Mouse (Mus musculus) neural tube, embryonic 15.5 days (tissue): ENCODE measurements around the gene Calm1. TPM values are rescaled to one million over a fixed set of nuclear protein-coding genes. Genes with fewer than 3 reads are reported as not detected.
A peak's percentile ranks its signal among the peaks of the same experiment; 100 is the strongest.

Source experiments
- ATAC-seq: fragments of 200-750 bp; cut with Nextera tagmentation; 2 replicates; pipeline ENCODE4 v1.8.0; 2017; ENCODE audit warnings: mild to moderate bottlenecking, moderate TSS enrichment, moderate library complexity; ENCODE audit not compliant: low FRiP score
- H3K27ac ChIP-seq: fragments of 300-500 bp; sonication (generic); replicated peaks from 2 replicates; pipeline ENCODE4 v1.5.1; 2015; ENCODE audit warnings: mild to moderate bottlenecking, inconsistent platforms
- H3K27me3 ChIP-seq: fragments of 300-500 bp; sonication (generic); replicated peaks from 2 replicates; pipeline ENCODE4 v1.6.1; 2015; ENCODE audit warnings: inconsistent platforms
- H3K36me3 ChIP-seq: fragments of 300-500 bp; sonication (generic); 2 replicates; pipeline ENCODE4 v1.6.1; 2015; ENCODE audit warnings: inconsistent platforms
- H3K4me1 ChIP-seq: fragments of 300-500 bp; sonication (generic); 2 replicates; pipeline ENCODE4 v1.6.1; 2015; ENCODE audit warnings: inconsistent platforms
- H3K4me2 ChIP-seq: fragments of 300-500 bp; sonication (generic); 2 replicates; pipeline ENCODE4 v1.6.1; 2015; ENCODE audit warnings: inconsistent platforms, mild to moderate bottlenecking, moderate library complexity
- H3K4me3 ChIP-seq: fragments of 300-500 bp; sonication (generic); replicated peaks from 2 replicates; pipeline ENCODE4 v1.5.1; 2015; ENCODE audit warnings: mild to moderate bottlenecking, inconsistent platforms
- H3K9ac ChIP-seq: fragments of 300-500 bp; sonication (generic); replicated peaks from 2 replicates; pipeline ENCODE4 v1.6.1; 2015; ENCODE audit warnings: mild to moderate bottlenecking, inconsistent platforms
- H3K9me3 ChIP-seq: fragments of 300-500 bp; sonication (generic); replicated peaks from 2 replicates; pipeline ENCODE4 v1.6.1; 2016; ENCODE audit warnings: inconsistent platforms
- WGBS: fragments of 180-500 bp; shearing (Covaris S2); methylation state at CpG from one replicate; pipeline ENCODE4 v1.1.7; 2015; ENCODE audit warnings: mixed read lengths; 5-methylcytosine and 5-hydroxymethylcytosine counted together
- polyA plus RNA-seq: library from polyadenylated mRNA; unstranded; fragments of >200 nt; fragmentation: Nextera tagmentation; extraction: Ambion mirVana; gene quantifications from 2 replicates; pipeline ENCODE4 v1.2.1, GENCODE M21; 2015

Calm1 gene
- polyA plus RNA-seq, 1 experiment from 2014 or later, result 3,020 TPM

GRCm38 (mm10) chr12:100226621-100227020 lies 27.4 kb downstream of the Calm1 start:
- no peaks in the 10 kb centered on the region for H3K9me3 ChIP-seq
- H3K36me3 ChIP-seq, result no peaks in the 10 kb centered on the region
- H3K27me3 ChIP-seq, result no peaks in the 10 kb centered on the region
- peaks cover 50% of the 10 kb centered on the region for H3K4me1 ChIP-seq
- no peak overlapping the region for H3K9ac ChIP-seq
- 47% methylated on average over 8 of the region's 8 CpGs for WGBS
- H3K4me3 ChIP-seq, result no peak overlapping the region
- no peak overlapping the region for H3K4me2 ChIP-seq
- 0 out of 2 replicates have a peak, but pooled peaks have one; percentile 43 for ATAC-seq
- H3K27ac ChIP-seq, result no peak overlapping the region

- Histone ChIP-seq H3K27ac (peak overlapping the region; percentile 56; the same call in 1 of the 2 replicates), H3K36me3 (no peaks in the 10 kb centered on the region), H3K9ac (0 out of 2 replicates have a peak overlapping the region, but pooled peaks have one; percentile 23), H3K4me3 (no peak overlapping the region), H3K4me1 (peaks cover 35% of the 10 kb centered on the region), H3K27me3 (no peaks in the 10 kb centered on the region), H3K4me2 (no peak overlapping the region), H3K9me3 (no peaks in the 10 kb centered on the region)
- ATAC-seq, result no peak; the same call in 1 of the 2 replicates
- 30% methylated on average over 11 of the region's 11 CpGs for WGBS
These were observed 28.9 kb downstream of the Calm1 start for GRCm38 (mm10) chr12:100228041-100228725.

GRCm38 (mm10) chr12:100234201-100234600 lies 35.0 kb downstream of the Calm1 start:
- Histone ChIP-seq H3K36me3 (no peaks in the 10 kb centered on the region), H3K4me2 (no peak overlapping the region), H3K9ac (no peak overlapping the region), H3K27me3 (no peaks in the 10 kb centered on the region), H3K27ac (no peak overlapping the region), H3K9me3 (no peaks in the 10 kb centered on the region), H3K4me1 (peaks cover 5% of the 10 kb centered on the region; the same call in 1 of the 2 replicates), H3K4me3 (no peak overlapping the region)
- ATAC-seq, result no peak
- WGBS, result 90% methylated on average over 5 of the region's 5 CpGs

GRCm38 (mm10) chr12:100234919-100235318 lies 35.7 kb downstream of the Calm1 start:
- no peak for ATAC-seq
- Histone ChIP-seq H3K9ac (no peak overlapping the region), H3K4me3 (no peak overlapping the region), H3K9me3 (no peaks in the 10 kb centered on the region), H3K36me3 (no peaks in the 10 kb centered on the region), H3K4me2 (no peak overlapping the region), H3K27me3 (no peaks in the 10 kb centered on the region), H3K4me1 (no peaks in the 10 kb centered on the region), H3K27ac (no peak overlapping the region)
- WGBS, result 71% methylated on average over 7 of the region's 7 CpGs

- Histone ChIP-seq H3K4me2 (no peak overlapping the region), H3K36me3 (no peaks in the 10 kb centered on the region), H3K9ac (no peak overlapping the region), H3K27me3 (no peaks in the 10 kb centered on the region), H3K4me3 (no peak overlapping the region), H3K27ac (no peak overlapping the region), H3K9me3 (no peaks in the 10 kb centered on the region), H3K4me1 (no peaks in the 10 kb centered on the region)
- no peak for ATAC-seq
- 46% methylated on average over 5 of the region's 5 CpGs for WGBS
These were observed 36.2 kb downstream of the Calm1 start for GRCm38 (mm10) chr12:100235423-100235822.

GRCm38 (mm10) chr12:100239404-100239803 lies 40.2 kb downstream of the Calm1 start:
- no peak for ATAC-seq
- WGBS, result 58% methylated on average over 7 of the region's 7 CpGs
- H3K36me3 ChIP-seq, result no peaks in the 10 kb centered on the region
- no peak overlapping the region for H3K9ac ChIP-seq
- no peaks in the 10 kb centered on the region for H3K27me3 ChIP-seq
- H3K27ac ChIP-seq, result no peak overlapping the region
- no peaks in the 10 kb centered on the region for H3K9me3 ChIP-seq
- no peak overlapping the region for H3K4me3 ChIP-seq
- H3K4me2 ChIP-seq, result no peak overlapping the region
- H3K4me1 ChIP-seq, result peaks cover 13% of the 10 kb centered on the region

GRCm38 (mm10) chr12:100239807-100240206 lies 40.6 kb downstream of the Calm1 start:
- H3K36me3 ChIP-seq, result no peaks in the 10 kb centered on the region
- H3K4me2 ChIP-seq, result no peak overlapping the region
- H3K4me1 ChIP-seq, result peaks cover 17% of the 10 kb centered on the region
- no peak overlapping the region for H3K27ac ChIP-seq
- H3K9ac ChIP-seq, result no peak overlapping the region
- no peak for ATAC-seq
- H3K9me3 ChIP-seq, result no peaks in the 10 kb centered on the region
- no peak overlapping the region for H3K4me3 ChIP-seq
- 74% methylated on average over 6 of the region's 6 CpGs for WGBS
- H3K27me3 ChIP-seq, result no peaks in the 10 kb centered on the region

- H3K27ac ChIP-seq, result peak overlapping the region; percentile 81
- H3K9me3 ChIP-seq, result no peaks in the 10 kb centered on the region
- H3K36me3 ChIP-seq, result no peaks in the 10 kb centered on the region
- H3K27me3 ChIP-seq, result no peaks in the 10 kb centered on the region
- peak overlapping the region; percentile 54 for H3K4me2 ChIP-seq
- ATAC-seq, result peak; percentile 93
- no peak overlapping the region for H3K9ac ChIP-seq
- H3K4me3 ChIP-seq, result peak overlapping the region; percentile 22
- 8% methylated on average over 22 of the region's 22 CpGs for WGBS
- H3K4me1 ChIP-seq, result peaks cover 21% of the 10 kb centered on the region
These were observed 42.9 kb downstream of the Calm1 start for GRCm38 (mm10) chr12:100241911-100242796.

GRCm38 (mm10) chr12:100244580-100244979 lies 45.3 kb downstream of the Calm1 start:
- Histone ChIP-seq H3K36me3 (no peaks in the 10 kb centered on the region), H3K9ac (no peak overlapping the region), H3K4me2 (no peak overlapping the region), H3K4me1 (peaks cover 21% of the 10 kb centered on the region), H3K9me3 (no peaks in the 10 kb centered on the region), H3K27ac (peak overlapping the region; percentile 48; the same call in 1 of the 2 replicates), H3K4me3 (no peak overlapping the region), H3K27me3 (no peaks in the 10 kb centered on the region)
- peak; percentile 39; the same call in 1 of the 2 replicates for ATAC-seq
- WGBS, result 26% methylated on average over 5 of the region's 5 CpGs

GRCm38 (mm10) chr12:100249170-100249569 lies 49.9 kb downstream of the Calm1 start:
- Histone ChIP-seq H3K27me3 (no peaks in the 10 kb centered on the region), H3K4me2 (no peak overlapping the region), H3K27ac (no peak overlapping the region), H3K4me1 (peaks cover 14% of the 10 kb centered on the region), H3K4me3 (no peak overlapping the region), H3K9ac (no peak overlapping the region), H3K36me3 (no peaks in the 10 kb centered on the region), H3K9me3 (no peaks in the 10 kb centered on the region)
- WGBS, result 86% methylated on average over 7 of the region's 7 CpGs
- ATAC-seq, result no peak

GRCm38 (mm10) chr12:100254471-100254870 lies 55.2 kb downstream of the Calm1 start:
- no peak for ATAC-seq
- Histone ChIP-seq H3K27ac (no peak overlapping the region), H3K9ac (no peak overlapping the region), H3K36me3 (no peaks in the 10 kb centered on the region), H3K27me3 (no peaks in the 10 kb centered on the region), H3K4me1 (peaks cover 4% of the 10 kb centered on the region), H3K9me3 (no peaks in the 10 kb centered on the region), H3K4me2 (no peak overlapping the region), H3K4me3 (no peak overlapping the region)
- WGBS, result 70% methylated on average over 4 of the region's 4 CpGs
